Mouse (Mus musculus): ENCODE measurements at regions not wholly inside any gene's neighbourhood (a gene's known extent, or its start where the extent isn't known, plus 50 kb on each side); places are given as distances from the start of the nearest gene placed in this dataset.
A peak's percentile ranks its signal among the peaks of the same experiment; 100 is the strongest.

GRCm38 (mm10) chr1:166735545-166735944, 53.9 kb upstream of the Fmo9 start:
- Histone ChIP-seq H3K4me1 (replicated peaks) (0 out of 2 replicates have a peak, but pooled peaks cover 3% of the 10 kb centered on the region), H3K9ac (replicated peaks) (no peak overlapping the region), H3K4me3 (replicated peaks) (no peak overlapping the region), H3K27ac (no peak overlapping the region), H3K9me3 (no peaks in the 10 kb centered on the region), H3K4me2 (replicated peaks) (no peak overlapping the region), H3K36me3 (no peaks in the 10 kb centered on the region), H3K27me3 (no peaks in the 10 kb centered on the region)
- ATAC-seq = peak; percentile 20; the same call in 1 of the 2 replicates
- WGBS = 68% methylated on average over 5 of the region's 5 CpGs

GRCm38 (mm10) chr1:166738029-166738428, 56.4 kb upstream of the Fmo9 start:
- ATAC-seq = no peak
- whole genome bisulfite sequencing = 4% methylated on average over 2 of the region's 2 CpGs

GRCm38 (mm10) chr1:166750236-166750635, 68.6 kb upstream of the Fmo9 start:
- Histone ChIP-seq H3K27ac (no peak overlapping the region), H3K36me3 (no peaks in the 10 kb centered on the region), H3K4me1 (replicated peaks) (no peaks in the 10 kb centered on the region), H3K9me3 (no peaks in the 10 kb centered on the region), H3K9ac (replicated peaks) (no peak overlapping the region), H3K27me3 (no peaks in the 10 kb centered on the region), H3K4me3 (replicated peaks) (no peak overlapping the region), H3K4me2 (replicated peaks) (no peak overlapping the region)
- 71% methylated on average over 4 of the region's 4 CpGs for WGBS
- ATAC-seq = no peak

More at GRCm38 (mm10) chr1:166738029-166738428, 56.4 kb upstream of the Fmo9 start:
- H3K4me1 ChIP-seq (replicated peaks) = 0 out of 2 replicates have a peak, but pooled peaks cover 3% of the 10 kb centered on the region
- no peak overlapping the region for H3K4me3 ChIP-seq (replicated peaks)
- no peaks in the 10 kb centered on the region for H3K36me3 ChIP-seq
- H3K9ac ChIP-seq (replicated peaks) = no peak overlapping the region
- H3K27ac ChIP-seq = no peak overlapping the region
- no peak overlapping the region for H3K4me2 ChIP-seq (replicated peaks)
- no peaks in the 10 kb centered on the region for H3K9me3 ChIP-seq
- no peaks in the 10 kb centered on the region for H3K27me3 ChIP-seq

- no peak for ATAC-seq
- WGBS = 86% methylated on average over 4 of the region's 4 CpGs
Observed at GRCm38 (mm10) chr1:166750777-166751176, 69.1 kb upstream of the Fmo9 start.

GRCm38 (mm10) chr1:166751436-166751835, 69.8 kb upstream of the Fmo9 start:
- 94% methylated on average over 3 of the region's 3 CpGs for WGBS
- H3K36me3 ChIP-seq = no peaks in the 10 kb centered on the region
- H3K27ac ChIP-seq = no peak overlapping the region
- no peak for ATAC-seq
- H3K4me1 ChIP-seq (replicated peaks) = no peaks in the 10 kb centered on the region
- H3K9me3 ChIP-seq = no peaks in the 10 kb centered on the region
- no peak overlapping the region for H3K4me3 ChIP-seq (replicated peaks)
- no peak overlapping the region for H3K4me2 ChIP-seq (replicated peaks)
- H3K9ac ChIP-seq (replicated peaks) = no peak overlapping the region
- H3K27me3 ChIP-seq = no peaks in the 10 kb centered on the region

More at GRCm38 (mm10) chr1:166750777-166751176, 69.1 kb upstream of the Fmo9 start:
- H3K4me1 ChIP-seq (replicated peaks) = no peaks in the 10 kb centered on the region
- H3K4me2 ChIP-seq (replicated peaks) = no peak overlapping the region
- H3K4me3 ChIP-seq (replicated peaks) = no peak overlapping the region
- H3K36me3 ChIP-seq = no peaks in the 10 kb centered on the region
- no peaks in the 10 kb centered on the region for H3K27me3 ChIP-seq
- H3K27ac ChIP-seq = no peak overlapping the region
- no peaks in the 10 kb centered on the region for H3K9me3 ChIP-seq
- no peak overlapping the region for H3K9ac ChIP-seq (replicated peaks)

GRCm38 (mm10) chr1:166752990-166753709, 71.5 kb upstream of the Fmo9 start:
- H3K36me3 ChIP-seq = no peaks in the 10 kb centered on the region
- H3K4me1 ChIP-seq (replicated peaks) = no peaks in the 10 kb centered on the region
- H3K9me3 ChIP-seq = no peaks in the 10 kb centered on the region
- H3K9ac ChIP-seq (replicated peaks) = no peak overlapping the region
- no peak for ATAC-seq
- 92% methylated on average over 6 of the region's 6 CpGs for WGBS
- H3K27me3 ChIP-seq = no peaks in the 10 kb centered on the region
- no peak overlapping the region for H3K4me3 ChIP-seq (replicated peaks)
- no peak overlapping the region for H3K27ac ChIP-seq
- no peak overlapping the region for H3K4me2 ChIP-seq (replicated peaks)

GRCm38 (mm10) chr1:166758987-166759386, 77.3 kb upstream of the Fmo9 start:
- Histone ChIP-seq H3K4me1 (replicated peaks) (no peaks in the 10 kb centered on the region), H3K36me3 (no peaks in the 10 kb centered on the region), H3K4me2 (replicated peaks) (no peak overlapping the region), H3K27me3 (no peaks in the 10 kb centered on the region), H3K9me3 (no peaks in the 10 kb centered on the region), H3K27ac (no peak overlapping the region), H3K4me3 (replicated peaks) (no peak overlapping the region), H3K9ac (replicated peaks) (no peak overlapping the region)
- ATAC-seq = no peak
- WGBS = 83% methylated on average over 2 of the region's 2 CpGs

- H3K27ac ChIP-seq = no peak overlapping the region
- WGBS = 77% methylated on average over 1 of the region's 1 CpGs
- H3K9ac ChIP-seq (replicated peaks) = no peak overlapping the region
- H3K4me1 ChIP-seq (replicated peaks) = no peaks in the 10 kb centered on the region
- no peak for ATAC-seq
- H3K9me3 ChIP-seq = no peaks in the 10 kb centered on the region
- no peaks in the 10 kb centered on the region for H3K36me3 ChIP-seq
- H3K4me2 ChIP-seq (replicated peaks) = no peak overlapping the region
- H3K27me3 ChIP-seq = no peaks in the 10 kb centered on the region
- no peak overlapping the region for H3K4me3 ChIP-seq (replicated peaks)
Observed at GRCm38 (mm10) chr1:166773114-166773513, 91.5 kb upstream of the Fmo9 start.

- H3K4me1 ChIP-seq (replicated peaks) = no peaks in the 10 kb centered on the region
- 72% methylated on average over 1 of the region's 1 CpGs for WGBS
- H3K27ac ChIP-seq = no peak overlapping the region
- H3K9me3 ChIP-seq = no peaks in the 10 kb centered on the region
- H3K36me3 ChIP-seq = no peaks in the 10 kb centered on the region
- no peaks in the 10 kb centered on the region for H3K27me3 ChIP-seq
- no peak overlapping the region for H3K4me3 ChIP-seq (replicated peaks)
- H3K4me2 ChIP-seq (replicated peaks) = no peak overlapping the region
- H3K9ac ChIP-seq (replicated peaks) = no peak overlapping the region
- peak; percentile 56; the same call in 1 of the 2 replicates for ATAC-seq
Observed at GRCm38 (mm10) chr1:166782106-166782505, 100.5 kb upstream of the Fmo9 start.

- no peaks in the 10 kb centered on the region for H3K36me3 ChIP-seq
- no peak overlapping the region for H3K9ac ChIP-seq (replicated peaks)
- no peak overlapping the region for H3K4me3 ChIP-seq (replicated peaks)
- H3K9me3 ChIP-seq = no peaks in the 10 kb centered on the region
- WGBS = 90% methylated on average over 1 of the region's 1 CpGs
- no peaks in the 10 kb centered on the region for H3K27me3 ChIP-seq
- H3K27ac ChIP-seq = no peak overlapping the region
- no peak for ATAC-seq
- H3K4me2 ChIP-seq (replicated peaks) = no peak overlapping the region
- H3K4me1 ChIP-seq (replicated peaks) = peaks cover 8% of the 10 kb centered on the region
Observed at GRCm38 (mm10) chr1:166787945-166788344, 106.3 kb upstream of the Fmo9 start.

- Histone ChIP-seq H3K27ac (peak overlapping the region; percentile 53; the same call in 1 of the 2 replicates), H3K9me3 (no peaks in the 10 kb centered on the region), H3K4me2 (replicated peaks) (no peak overlapping the region), H3K27me3 (no peaks in the 10 kb centered on the region), H3K4me1 (replicated peaks) (peaks cover 8% of the 10 kb centered on the region), H3K36me3 (no peaks in the 10 kb centered on the region), H3K9ac (replicated peaks) (no peak overlapping the region), H3K4me3 (replicated peaks) (no peak overlapping the region)
- ATAC-seq = 0 out of 2 replicates have a peak, but pooled peaks have one; percentile 40
- WGBS = 15% methylated on average over 1 of the region's 1 CpGs
Observed at GRCm38 (mm10) chr1:166788824-166789399, 107.3 kb upstream of the Fmo9 start.

- H3K36me3 ChIP-seq = no peaks in the 10 kb centered on the region
- no peaks in the 10 kb centered on the region for H3K27me3 ChIP-seq
- peaks cover 13% of the 10 kb centered on the region for H3K4me1 ChIP-seq (replicated peaks)
- H3K4me3 ChIP-seq (replicated peaks) = no peak overlapping the region
- H3K4me2 ChIP-seq (replicated peaks) = no peak overlapping the region
- no peak overlapping the region for H3K9ac ChIP-seq (replicated peaks)
- no peak for ATAC-seq
- no peaks in the 10 kb centered on the region for H3K9me3 ChIP-seq
- WGBS = 87% methylated on average over 6 of the region's 6 CpGs
- no peak overlapping the region for H3K27ac ChIP-seq
Observed at GRCm38 (mm10) chr1:166793052-166793716, 111.5 kb upstream of the Fmo9 start.
